Mouse (Mus musculus): ENCODE measurements at regions not wholly inside any gene's neighbourhood (a gene's known extent, or its start where the extent isn't known, plus 50 kb on each side); places are given as distances from the start of the nearest gene placed in this dataset.

GRCm38 (mm10) chr16:8117543-8118167, 307.3 kb downstream of the Tmem114 start:
- ATAC-seq: no peak

GRCm38 (mm10) chr16:8111329-8112116, 313.4 kb downstream of the Tmem114 start:
- ATAC-seq: no peak

- no peak for ATAC-seq
These were observed 316.5 kb downstream of the Tmem114 start for GRCm38 (mm10) chr16:8108141-8109122.

GRCm38 (mm10) chr16:8079024-8079423, 345.9 kb downstream of the Tmem114 start:
- ATAC-seq: no peak

GRCm38 (mm10) chr16:8078461-8078860, 346.5 kb downstream of the Tmem114 start:
- no peak for ATAC-seq

- no peak for ATAC-seq
These were observed 350.2 kb downstream of the Tmem114 start for GRCm38 (mm10) chr16:8074729-8075128.

GRCm38 (mm10) chr16:8053936-8054335, 371.0 kb downstream of the Tmem114 start:
- ATAC-seq: no peak

GRCm38 (mm10) chr16:8008966-8009365, 416.0 kb downstream of the Tmem114 start:
- no peak for ATAC-seq

- ATAC-seq: no peak
These were observed 418.3 kb downstream of the Tmem114 start for GRCm38 (mm10) chr16:8006631-8007030.

GRCm38 (mm10) chr16:8002339-8003089, 422.4 kb downstream of the Tmem114 start:
- ATAC-seq: no peak

GRCm38 (mm10) chr16:7982816-7983215, 442.1 kb downstream of the Tmem114 start:
- no peak for ATAC-seq

GRCm38 (mm10) chr16:7978466-7978865, 446.5 kb downstream of the Tmem114 start:
- ATAC-seq: no peak

- no peak for ATAC-seq
These were observed 473.3 kb downstream of the Tmem114 start for GRCm38 (mm10) chr16:7951616-7952015.

- no peak for ATAC-seq
These were observed 482.6 kb downstream of the Tmem114 start for GRCm38 (mm10) chr16:7942333-7942732.

GRCm38 (mm10) chr16:7937167-7937566, 487.8 kb downstream of the Tmem114 start:
- ATAC-seq: no peak

- no peak for ATAC-seq
These were observed 492.6 kb downstream of the Tmem114 start for GRCm38 (mm10) chr16:7932322-7932721.

GRCm38 (mm10) chr16:7931676-7932075, 493.3 kb downstream of the Tmem114 start:
- no peak for ATAC-seq

GRCm38 (mm10) chr16:7929112-7929511, 495.8 kb downstream of the Tmem114 start:
- ATAC-seq: no peak

GRCm38 (mm10) chr16:7928391-7928935, 496.5 kb downstream of the Tmem114 start:
- no peak for ATAC-seq

GRCm38 (mm10) chr16:7927756-7928155, 497.2 kb downstream of the Tmem114 start:
- ATAC-seq: no peak

GRCm38 (mm10) chr16:7895786-7896185, 529.1 kb downstream of the Tmem114 start:
- ATAC-seq: no peak

GRCm38 (mm10) chr16:7892799-7893198, 532.1 kb downstream of the Tmem114 start:
- ATAC-seq: no peak
